Mouse (Mus musculus) olfactory bulb, adult 2 months (tissue): ENCODE data around the gene Cry1. TPM values are rescaled to one million over a fixed set of nuclear protein-coding genes. Genes with fewer than 3 reads are reported as not detected.

Source experiments
- H3K27ac ChIP-seq: fragments of 200-500 bp; 2 replicates; pipeline ENCODE4 v1.5.1; 2012; ENCODE audit warnings: low read depth, low read length; ENCODE audit not compliant: insufficient read depth
- H3K4me1 ChIP-seq: fragments of 200-500 bp; 2 replicates; pipeline ENCODE4 v1.6.1; 2012; ENCODE audit warnings: low read length; ENCODE audit not compliant: control insufficient read depth, insufficient read depth
- H3K4me3 ChIP-seq: fragments of 200-500 bp; 2 replicates; pipeline ENCODE4 v1.5.1; 2012; ENCODE audit warnings: mild to moderate bottlenecking, low read depth, low read length, moderate library complexity; ENCODE audit not compliant: insufficient read depth
- CTCF ChIP-seq: fragments of 200-500 bp; IDR thresholded peaks from 2 replicates; pipeline ENCODE4 v1.5.1; 2012; ENCODE audit warnings: low read depth, mild to moderate bottlenecking, low read length, moderate library complexity; ENCODE audit not compliant: insufficient read depth
- POLR2A ChIP-seq: fragments of 200-500 bp; IDR thresholded peaks from 2 replicates; pipeline ENCODE4 v1.6.1; 2012; ENCODE audit warnings: mild to moderate bottlenecking, low read depth, low read length, moderate library complexity; ENCODE audit not compliant: insufficient read depth
- WGBS: fragments of 180-500 bp; shearing (Covaris S2); methylation state at CpG from one replicate; pipeline ENCODE4 v1.1.7; 2018; 5-methylcytosine and 5-hydroxymethylcytosine counted together
- polyA plus RNA-seq: library from polyadenylated mRNA; stranded (reverse); fragments of >200 nt; gene quantifications from 2 replicates; pipeline ENCODE4 v1.2.4, GENCODE M21; 2012; ENCODE audit warnings: low replicate concordance; ENCODE audit not compliant: missing spikeins, insufficient read depth, insufficient read length

Cry1 gene
- polyA plus RNA-seq, 1 experiment, result not detected

DNA sequence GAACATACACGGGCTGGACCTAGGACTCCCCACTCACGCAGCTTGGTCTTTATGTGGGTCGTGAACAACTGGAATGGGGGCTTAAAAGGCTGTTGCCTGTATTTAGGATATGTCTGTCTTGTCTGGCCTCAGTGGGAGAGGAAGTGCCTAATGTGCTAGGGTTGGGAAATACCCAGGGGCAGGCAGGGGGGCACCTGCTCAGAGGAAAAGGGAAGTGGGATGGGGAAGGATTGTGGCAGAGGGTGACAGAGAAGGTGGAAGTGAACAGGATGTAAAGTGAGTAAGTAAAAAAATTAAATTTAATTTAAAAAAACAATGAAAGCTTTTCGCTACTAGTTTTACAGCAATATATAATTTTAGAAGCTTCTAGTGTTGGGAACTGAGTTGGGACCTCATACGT is 9.7 kb upstream of the Cry1 start:
- Histone ChIP-seq H3K4me3 (no peak overlapping the region), H3K4me1 (no peaks in the 10 kb centered on the region), H3K27ac (no peak overlapping the region)
- WGBS, result 82% methylated on average over 5 of the region's 5 CpGs
- TF ChIP-seq POLR2A, result no peak
- TF ChIP-seq CTCF, result no peak

DNA sequence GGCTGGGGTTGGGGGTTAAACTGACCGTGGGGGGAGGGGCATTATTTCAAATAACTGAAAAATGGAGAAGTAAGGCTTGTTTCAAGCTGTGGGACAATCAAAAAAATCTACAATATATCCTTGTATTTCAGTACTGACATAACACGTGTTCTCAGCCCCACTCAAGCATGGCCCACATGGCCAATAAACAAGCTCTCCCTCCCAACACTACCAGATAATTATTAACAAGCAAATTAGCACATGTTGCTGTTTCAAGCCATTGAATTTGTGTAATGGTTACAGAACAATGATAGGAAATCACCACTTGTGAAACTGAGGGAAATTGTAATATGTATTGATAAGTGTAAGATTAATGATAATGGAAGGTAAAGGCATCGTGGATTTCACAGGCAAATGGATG is 8.5 kb upstream of the Cry1 start:
- no peaks in the 10 kb centered on the region for H3K4me1 ChIP-seq
- H3K4me3 ChIP-seq, result no peak overlapping the region
- TF ChIP-seq CTCF, result no peak
- TF ChIP-seq POLR2A, result no peak
- 78% methylated on average over 3 of the region's 3 CpGs for WGBS
- H3K27ac ChIP-seq, result no peak overlapping the region

DNA sequence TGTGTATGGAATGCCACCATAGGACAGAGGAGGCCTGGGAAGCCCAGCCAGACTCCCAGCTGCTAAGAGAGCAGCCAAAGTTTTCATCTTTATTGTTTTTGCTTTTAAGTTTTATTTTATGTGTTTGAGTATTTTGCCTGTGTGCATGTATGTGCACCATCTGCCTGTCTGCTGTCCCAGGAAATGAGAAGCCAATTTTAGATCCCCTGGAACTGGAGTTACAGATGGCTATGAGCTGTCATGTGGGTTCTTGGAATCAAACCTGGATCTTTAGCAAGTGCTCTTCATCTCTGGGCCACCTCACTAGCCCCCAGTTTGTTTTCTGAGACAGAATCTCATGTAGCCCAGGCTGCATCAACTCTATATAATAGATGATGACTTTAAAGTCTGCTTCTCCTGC is 5.8 kb upstream of the Cry1 start:
- H3K4me1 ChIP-seq, result no peaks in the 10 kb centered on the region
- H3K4me3 ChIP-seq, result no peak overlapping the region
- TF ChIP-seq POLR2A, result no peak
- no peak for TF ChIP-seq CTCF
- no peak overlapping the region for H3K27ac ChIP-seq

DNA sequence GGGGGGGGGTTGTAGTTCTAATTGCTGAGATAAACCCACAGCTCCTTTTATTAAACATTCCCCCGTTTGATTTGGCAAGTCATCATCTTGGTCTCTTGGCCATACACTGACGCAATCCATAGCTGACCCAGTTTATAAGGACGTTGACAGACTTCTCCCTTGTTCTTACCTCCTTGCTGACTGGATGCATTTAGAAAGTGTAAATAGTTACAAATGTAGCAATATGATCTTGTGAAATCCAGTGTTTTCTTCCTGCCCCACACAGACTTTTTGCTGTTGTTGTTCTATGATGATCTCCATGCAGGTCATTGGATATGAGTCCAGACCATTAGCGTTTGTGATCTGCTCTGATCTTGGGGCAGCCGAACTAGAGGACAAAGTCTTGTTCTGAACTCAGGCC is 5.1 kb upstream of the Cry1 start:
- WGBS, result 84% methylated on average over 5 of the region's 5 CpGs
- no peaks in the 10 kb centered on the region for H3K4me1 ChIP-seq
- H3K4me3 ChIP-seq, result no peak overlapping the region
- TF ChIP-seq CTCF (no peak), POLR2A (no peak)
- no peak overlapping the region for H3K27ac ChIP-seq

- H3K4me1 ChIP-seq, result peaks cover 3% of the 10 kb centered on the region; the same call in 1 of the 2 replicates
- H3K27ac ChIP-seq, result no peak overlapping the region
- WGBS, result 97% methylated on average over 2 of the region's 2 CpGs
- no peak overlapping the region for H3K4me3 ChIP-seq
- TF ChIP-seq POLR2A (no peak), CTCF (no peak)
Measured at GRCm38 (mm10) chr10:85186499-85186794, 1.6 kb upstream of the Cry1 start.

DNA sequence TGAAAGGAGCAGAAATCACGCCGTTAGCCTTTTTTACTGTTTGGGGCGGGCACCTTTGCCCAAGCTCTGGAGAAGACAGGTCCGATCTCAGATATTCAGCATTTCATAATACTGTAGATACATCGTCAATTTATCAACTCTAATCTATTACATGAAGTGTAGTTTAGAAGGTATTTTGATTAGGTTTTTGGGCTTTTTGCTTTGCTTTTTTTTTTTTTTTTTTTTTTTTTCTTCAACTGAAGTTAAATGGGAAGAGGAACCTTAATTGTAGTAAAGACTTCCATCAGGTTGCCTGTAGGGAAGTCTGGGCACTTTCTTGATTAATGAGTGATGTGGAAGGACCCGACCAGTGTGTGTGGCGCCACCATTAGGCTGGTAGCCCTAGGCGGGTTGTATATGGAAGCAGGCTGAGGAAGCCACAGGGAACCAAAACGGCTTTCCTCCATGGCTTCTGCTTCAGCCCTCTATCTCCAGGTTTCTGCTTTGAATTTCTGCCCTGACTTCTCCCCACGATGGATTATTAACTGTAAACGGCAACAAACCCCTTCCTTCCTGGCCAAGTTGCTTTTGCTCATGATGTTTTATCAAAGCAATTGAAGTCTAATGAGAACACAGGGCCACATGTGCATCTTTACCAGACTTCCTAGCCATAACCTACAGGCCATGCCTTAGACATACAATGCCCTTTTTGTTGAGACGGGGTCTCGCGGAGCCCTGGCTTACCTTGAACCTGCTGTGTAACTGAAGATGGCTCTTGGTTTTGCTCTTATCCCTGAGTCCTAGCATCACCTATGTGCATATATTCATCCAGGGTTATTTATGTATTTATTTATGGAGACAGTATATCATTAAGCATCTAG is 1.0 kb upstream of the Cry1 start:
- H3K4me1 ChIP-seq, result peaks cover 3% of the 10 kb centered on the region; the same call in 1 of the 2 replicates
- H3K27ac ChIP-seq, result peak overlapping the region; percentile 76
- WGBS, result 26% methylated on average over 14 of the region's 14 CpGs
- TF ChIP-seq CTCF (no peak), POLR2A (no peak)
- H3K4me3 ChIP-seq, result peak overlapping the region; percentile 84

- H3K27ac ChIP-seq, result peak overlapping the region; percentile 53
- H3K4me3 ChIP-seq, result peak overlapping the region; percentile 84
- WGBS, result under 1% methylated on average over 95 of the region's 95 CpGs
- TF ChIP-seq CTCF, result peak; percentile 10; the same call in 1 of the 2 replicates
- TF ChIP-seq POLR2A, result no peak
- peaks cover 3% of the 10 kb centered on the region; the same call in 1 of the 2 replicates for H3K4me1 ChIP-seq
Measured at GRCm38 (mm10) chr10:85184201-85184963, 482 bp downstream of the Cry1 start.

DNA sequence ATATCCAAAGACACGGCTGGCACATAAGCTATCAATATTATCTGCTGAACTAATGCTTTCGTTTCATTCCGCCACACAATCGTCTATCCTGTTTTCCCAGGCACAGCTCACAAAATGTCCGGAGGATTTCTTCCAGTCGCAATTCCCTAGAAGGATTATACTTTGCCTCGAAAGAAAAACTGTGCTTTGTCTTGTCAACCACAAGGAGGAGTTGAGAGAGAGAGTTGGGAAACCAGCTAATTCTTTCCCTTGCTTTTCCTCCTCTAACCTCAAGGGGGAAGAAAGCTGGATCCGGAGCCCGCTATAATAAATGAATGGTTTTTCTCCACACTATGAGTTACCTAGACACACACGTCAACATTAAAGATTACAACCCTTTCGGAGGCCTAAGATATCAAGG is 1.2 kb downstream of the Cry1 start:
- no peak overlapping the region for H3K27ac ChIP-seq
- TF ChIP-seq POLR2A (no peak), CTCF (no peak)

GRCm38 (mm10) chr10:85182766-85183165 is 2.1 kb downstream of the Cry1 start:
- Histone ChIP-seq H3K4me3 (no peak overlapping the region), H3K4me1 (peaks cover 3% of the 10 kb centered on the region; the same call in 1 of the 2 replicates), H3K27ac (no peak overlapping the region)
- WGBS, result 68% methylated on average over 10 of the region's 10 CpGs
- TF ChIP-seq CTCF (no peak), POLR2A (no peak)

More for the DNA sequence above, 1.2 kb downstream of the Cry1 start:
- H3K4me3 ChIP-seq, result peak overlapping the region; percentile 22
- under 1% methylated on average over 11 of the region's 11 CpGs for WGBS
- peaks cover 3% of the 10 kb centered on the region; the same call in 1 of the 2 replicates for H3K4me1 ChIP-seq

DNA sequence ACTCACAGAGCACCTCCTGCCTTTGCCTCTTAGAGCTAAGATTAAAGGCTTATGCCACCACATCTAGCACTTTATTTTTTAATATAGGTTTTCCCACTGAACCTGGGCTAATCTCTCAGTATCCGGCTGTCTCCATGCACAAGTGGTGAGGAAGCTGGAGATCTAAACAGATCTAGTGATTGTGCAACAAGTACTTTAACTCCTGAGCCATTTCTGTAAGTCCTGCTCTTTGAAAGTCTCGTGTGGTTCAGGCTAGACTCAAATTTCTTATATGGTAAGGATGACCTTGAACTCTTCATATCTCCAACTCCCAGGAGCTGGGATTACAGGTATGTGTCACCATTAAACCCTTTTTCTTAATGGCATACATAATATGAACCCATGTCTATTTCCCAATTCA is 8.2 kb downstream of the Cry1 start:
- no peak for TF ChIP-seq POLR2A
- TF ChIP-seq CTCF, result no peak
- 80% methylated on average over 2 of the region's 2 CpGs for WGBS

More for the DNA sequence above, 8.2 kb downstream of the Cry1 start:
- Histone ChIP-seq H3K4me1 (no peaks in the 10 kb centered on the region), H3K27ac (no peak overlapping the region), H3K4me3 (no peak overlapping the region)
